Mouse (Mus musculus) right cerebral cortex, adult 18-20 months (tissue): ENCODE data around the gene Rgs5.

ENCODE experiments used
- DNase-seq: peaks from one replicate; pipeline ENCODE4 v3.0.0; 2022; ENCODE audit warnings: mixed read lengths

Gene Rgs5

GRCm38 (mm10) chr1:169730599-169731100, 75.3 kb downstream of the Rgs5 start:
- no peak for DNase-seq

DNA sequence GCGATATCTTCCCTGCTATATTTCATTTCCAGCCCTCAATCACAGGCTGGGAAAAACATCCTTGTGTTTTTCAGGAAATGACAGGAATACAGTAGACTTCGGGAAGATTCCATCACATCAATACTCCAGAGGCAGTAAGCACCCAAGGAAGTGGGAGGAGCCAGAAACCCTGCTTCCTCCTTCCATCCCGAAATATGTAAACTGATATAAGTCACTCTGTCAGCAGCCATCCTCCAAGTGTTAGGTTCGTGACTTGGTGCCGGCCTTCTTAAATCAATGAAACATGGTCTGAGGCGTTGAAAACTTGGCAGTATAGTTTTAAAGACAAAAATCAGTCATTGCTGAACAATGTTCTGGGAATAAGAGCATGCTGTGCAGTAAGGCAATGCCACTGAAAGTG, 80.8 kb downstream of the Rgs5 start:
- no peak for DNase-seq

- DNase-seq, result no peak
Observed at GRCm38 (mm10) chr1:169737231-169737630, 81.9 kb downstream of the Rgs5 start.

DNA sequence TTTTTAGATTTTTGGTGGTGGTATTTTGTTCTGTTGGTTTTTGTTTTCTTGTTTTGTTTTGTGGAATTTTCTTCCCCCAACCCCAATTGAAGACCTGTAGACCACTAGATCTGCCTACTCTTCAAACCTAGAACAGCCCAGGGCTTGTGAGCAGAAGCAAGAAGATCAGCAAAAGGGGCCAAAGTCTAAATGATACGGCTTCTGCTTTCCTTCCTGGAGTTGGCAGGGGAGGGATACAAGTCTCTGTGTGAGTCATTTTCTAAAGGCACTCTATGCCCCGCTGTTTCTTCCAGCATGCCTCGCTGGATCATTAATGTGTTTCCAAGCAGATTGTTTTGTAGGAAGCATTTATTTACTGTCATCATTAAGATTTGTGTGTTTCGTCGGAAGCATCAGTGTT, 85.8 kb downstream of the Rgs5 start:
- DNase-seq, result no peak
